Mouse (Mus musculus): ENCODE measurements around the gene Nabp2.

GRCm38 (mm10) chr10:128368402-128369217, 42.7 kb downstream of the Nabp2 start, which contains the start of gene Coq10a:
- peak; percentile 98 for TF ChIP-seq POLR2A (IDR thresholded peaks at IDR 0.05; ENCODE audit: borderline replicate concordance, extremely low read depth, low read depth, low read length)
- TF ChIP-seq CTCF (IDR thresholded peaks at IDR 0.05; ENCODE audit: insufficient read depth, low read length) = no peak
